In the genomic region with DNA sequence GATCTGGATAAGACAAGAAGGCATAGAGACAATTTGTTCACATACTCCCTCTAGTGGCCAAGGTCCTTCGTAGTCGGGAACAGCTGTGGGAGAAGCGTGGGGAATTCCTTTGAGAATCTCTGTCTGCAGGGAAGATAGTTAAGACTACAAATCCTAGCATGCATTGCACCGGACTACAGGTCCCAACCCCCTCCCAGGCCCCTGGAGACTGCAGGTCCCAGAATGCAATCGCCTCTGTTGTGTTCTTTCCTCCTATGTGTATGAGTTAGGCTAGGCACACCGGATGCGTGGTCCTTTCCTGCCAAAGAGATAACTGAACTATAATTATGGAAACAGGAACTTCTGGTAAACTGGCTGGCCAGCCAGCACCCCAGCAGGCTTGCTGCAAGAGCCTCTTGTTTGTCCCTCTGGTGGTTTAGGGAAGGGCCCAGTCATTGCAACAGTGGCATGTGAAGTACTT, we compare ENCODE assay signal across 8 mouse cellular contexts. TPM values are rescaled to one million over a fixed set of nuclear protein-coding genes. Genes with fewer than 3 reads are reported as not detected.
DNase-seq lines count a peak whose midpoint lies in the region; ATAC-seq lines count a peak whose summit lies in the region.

No protein-coding gene starts in this region.

- peaks cover 33% of the 10 kb centered on the region for H3K4me1 ChIP-seq in intestine, embryonic 14.5 days (replicated peaks; ENCODE audit: control insufficient read depth, insufficient read depth, low read length)

- H3K27me3 ChIP-seq in intestine, embryonic 14.5 days (replicated peaks; ENCODE audit: control insufficient read depth, insufficient read depth, low read length) = no peaks in the 10 kb centered on the region

- peak; percentile 69 for ATAC-seq in intestine, embryonic 14.5 days (replicated peaks; ENCODE audit: low FRiP score, low TSS enrichment, low read depth)
- ATAC-seq in megakaryocyte progenitor cell, adult 5-6 weeks (replicated peaks; ENCODE audit: poor library complexity) = peak; percentile 77

- peak overlapping the region; percentile 75 for H3K4me3 ChIP-seq in intestine, embryonic 14.5 days (ENCODE audit: low read depth, low read length)

- peak; percentile 50 to 82 for DNase-seq in urinary bladder, adult 18-20 months (ENCODE audit: low spot score in 2 of 2)
- no peak for DNase-seq in urinary bladder, adult 2 months (ENCODE audit: low spot score)
- DNase-seq in embryo, embryonic 11 days = peak; percentile 95
- peak; percentile 91 for DNase-seq in gastrocnemius, postnatal 25 days
- DNase-seq in intestine, embryonic 14.5 days (ENCODE audit: low spot score) = peak; percentile 81
- peak; percentile 94 for DNase-seq in left cerebral cortex, postnatal 10 days (ENCODE audit: extremely low spot score in 1 of 2, low spot score in 2 of 2)
- peak; percentile 88 for DNase-seq in right cerebral cortex, postnatal 25 days

- WGBS in intestine, embryonic 14.5 days = 2% methylated on average over 7 of the region's 7 CpGs

- peak overlapping the region; percentile 84; the same call in 1 of the 2 replicates for H3K9ac ChIP-seq in intestine, embryonic 14.5 days (ENCODE audit: low read length)

- peak overlapping the region; percentile 96; the same call in 1 of the 2 replicates for H3K27ac ChIP-seq in intestine, embryonic 14.5 days (ENCODE audit: low read depth)

- peak overlapping the region; percentile 89 for H3K4me2 ChIP-seq in intestine, embryonic 14.5 days (ENCODE audit: low read length)

- intact Hi-C loops in left cerebral cortex, postnatal 10 days (cut with DNase I) = no loop called here

- peaks cover 43% of the 10 kb centered on the region for H3K36me3 ChIP-seq in intestine, embryonic 14.5 days (ENCODE audit: control insufficient read depth, insufficient read depth, low read length)

- H3K9me3 ChIP-seq in intestine, embryonic 14.5 days (ENCODE audit: control insufficient read depth, low read length) = no peaks in the 10 kb centered on the region

RNA-seq across cellular contexts. Expression of a gene that starts 2.8 kb away (rescaled TPM):
- 59.2 and 104 TPM in 2 replicates for polyA plus RNA-seq in urinary bladder, adult 2 months (2012; rRNA removed)
- total RNA-seq in gastrocnemius, postnatal 25 days (2021) = 10 to 100 TPM in 1 of 2 experiments, 1 to 10 TPM in 1; 9.3 to 10.9 TPM
- polyA plus RNA-seq in intestine, embryonic 14.5 days (2014; fragmentation: Nextera tagmentation; extraction: Ambion mirVana) = 187 and 209 TPM in 2 replicates
- total RNA-seq in left cerebral cortex, postnatal 10 days (2021) = 1 to 10 TPM; 5.1 to 5.5 TPM
- total RNA-seq in megakaryocyte progenitor cell, adult 5-6 weeks (2015) = 49.7 and 64.5 TPM in 2 replicates
- total RNA-seq in megakaryocyte progenitor cell, adult 5-6 weeks (2017) = 98.6 and 99.3 TPM in 2 replicates

RNA-seq across cellular contexts. Expression of a gene that starts 5.2 kb away (rescaled TPM):
- 38.4 and 38.9 TPM in 2 replicates for polyA plus RNA-seq in urinary bladder, adult 2 months (2012; rRNA removed)
- 10 to 100 TPM; 25.2 to 34.5 TPM for total RNA-seq in gastrocnemius, postnatal 25 days (2021)
- polyA plus RNA-seq in intestine, embryonic 14.5 days (2014; fragmentation: Nextera tagmentation; extraction: Ambion mirVana) = 21.6 and 21.9 TPM in 2 replicates
- 1 to 10 TPM; 7.3 to 8.0 TPM for total RNA-seq in left cerebral cortex, postnatal 10 days (2021)
- total RNA-seq in megakaryocyte progenitor cell, adult 5-6 weeks (2015) = 74.3 and 88.2 TPM in 2 replicates
- 62.2 and 82.9 TPM in 2 replicates for total RNA-seq in megakaryocyte progenitor cell, adult 5-6 weeks (2017)

RNA-seq across cellular contexts. Expression of a gene that starts 8.4 kb away (rescaled TPM):
- 268 and 335 TPM in 2 replicates for polyA plus RNA-seq in urinary bladder, adult 2 months (2012; rRNA removed)
- 100 to 1,000 TPM; 103 to 117 TPM for total RNA-seq in gastrocnemius, postnatal 25 days (2021)
- polyA plus RNA-seq in intestine, embryonic 14.5 days (2014; fragmentation: Nextera tagmentation; extraction: Ambion mirVana) = 482 and 490 TPM in 2 replicates
- total RNA-seq in left cerebral cortex, postnatal 10 days (2021) = 100 to 1,000 TPM in 1 of 2 experiments, 10 to 100 TPM in 1; 98.0 to 102 TPM
- total RNA-seq in megakaryocyte progenitor cell, adult 5-6 weeks (2015) = 439 and 494 TPM in 2 replicates
- total RNA-seq in megakaryocyte progenitor cell, adult 5-6 weeks (2017) = 259 and 297 TPM in 2 replicates

RNA-seq across cellular contexts. Expression of a gene that starts 27.5 kb away (rescaled TPM):
- polyA plus RNA-seq in urinary bladder, adult 2 months (2012; rRNA removed) = 16.5 and 16.6 TPM in 2 replicates
- 1 to 10 TPM; 2.0 to 2.5 TPM for total RNA-seq in gastrocnemius, postnatal 25 days (2021)
- 25.4 and 26.4 TPM in 2 replicates for polyA plus RNA-seq in intestine, embryonic 14.5 days (2014; fragmentation: Nextera tagmentation; extraction: Ambion mirVana)
- total RNA-seq in left cerebral cortex, postnatal 10 days (2021) = 10 to 100 TPM; 19.5 to 22.2 TPM
- 12.4 and 13.8 TPM in 2 replicates for total RNA-seq in megakaryocyte progenitor cell, adult 5-6 weeks (2015)
- total RNA-seq in megakaryocyte progenitor cell, adult 5-6 weeks (2017) = 7.7 and 8.4 TPM in 2 replicates

RNA-seq across cellular contexts. Expression of a gene that starts 29.4 kb away (rescaled TPM):
- 14.0 and 15.0 TPM in 2 replicates for polyA plus RNA-seq in urinary bladder, adult 2 months (2012; rRNA removed)
- total RNA-seq in gastrocnemius, postnatal 25 days (2021) = 1 to 10 TPM; 3.4 to 4.3 TPM
- 10.3 and 14.2 TPM in 2 replicates for polyA plus RNA-seq in intestine, embryonic 14.5 days (2014; fragmentation: Nextera tagmentation; extraction: Ambion mirVana)
- total RNA-seq in left cerebral cortex, postnatal 10 days (2021) = 10 to 100 TPM; 61.1 to 62.5 TPM
- not detected in 2 replicates for total RNA-seq in megakaryocyte progenitor cell, adult 5-6 weeks (2015)
- total RNA-seq in megakaryocyte progenitor cell, adult 5-6 weeks (2017) = 1.7 TPM in 1 of 2 replicates, not detected in the other

Comparison
In these comparisons a context has a peak if more than half of its experiments do, and no peak if none do; other contexts are left out.
1. RNA of a gene that starts 2.8 kb away (total RNA-seq): 49.7 to 99.3 TPM in megakaryocyte progenitor cell, adult 5-6 weeks; 9.3 to 10.9 TPM in gastrocnemius, postnatal 25 days and 5.1 to 5.5 TPM in left cerebral cortex, postnatal 10 days; every median in the first group is over 4 times any median in the second.